Mouse (Mus musculus) limb, embryonic 11.5 days (tissue): Measurements from ENCODE around the gene Cacng7. TPM values are rescaled to one million over a fixed set of nuclear protein-coding genes. Genes with fewer than 3 reads are reported as not detected.
A peak's percentile ranks its signal among the peaks of the same experiment; 100 is the strongest.

Experiments used
- ATAC-seq: fragments of 200-750 bp; cut with Nextera tagmentation; 2 replicates; pipeline ENCODE4 v1.8.0; 2017; ENCODE audit warnings: low read depth; ENCODE audit not compliant: insufficient number of reproducible peaks, low FRiP score, low TSS enrichment
- DNase-seq: peaks from one replicate; pipeline ENCODE4 v3.0.0-alpha.2; 2015; ENCODE audit warnings: low spot score
- H3K27ac ChIP-seq: fragments of 300-500 bp; sonication (generic); replicated peaks from 2 replicates; pipeline ENCODE4 v1.5.1; 2014; ENCODE audit warnings: low read depth, mild to moderate bottlenecking, low read length
- H3K27me3 ChIP-seq: fragments of 300-500 bp; sonication (generic); 2 replicates; pipeline ENCODE4 v1.6.1; 2014; ENCODE audit warnings: mild to moderate bottlenecking, low read length, mixed read lengths; ENCODE audit not compliant: control insufficient read depth, insufficient read depth
- H3K36me3 ChIP-seq: fragments of 300-500 bp; sonication (generic); 2 replicates; pipeline ENCODE4 v1.6.1; 2014; ENCODE audit warnings: mild to moderate bottlenecking, low read length, moderate library complexity, mixed read lengths; ENCODE audit not compliant: control insufficient read depth, insufficient read depth
- H3K4me1 ChIP-seq: fragments of 300-500 bp; sonication (generic); 2 replicates; pipeline ENCODE4 v1.6.1; 2014; ENCODE audit warnings: low read length, mixed read lengths; ENCODE audit not compliant: control insufficient read depth, insufficient read depth
- H3K4me2 ChIP-seq: fragments of 300-500 bp; sonication (generic); 2 replicates; pipeline ENCODE4 v1.6.1; 2014; ENCODE audit warnings: low read depth, mild to moderate bottlenecking, moderate library complexity; ENCODE audit not compliant: severe bottlenecking
- H3K4me3 ChIP-seq: fragments of 300-500 bp; sonication (generic); 2 replicates; pipeline ENCODE4 v1.5.1; 2014; ENCODE audit warnings: low read depth, low read length
- H3K9ac ChIP-seq: fragments of 300-500 bp; sonication (generic); 2 replicates; pipeline ENCODE4 v1.6.1; 2014; ENCODE audit warnings: mild to moderate bottlenecking, low read length
- H3K9me3 ChIP-seq: fragments of 300-500 bp; sonication (generic); 2 replicates; pipeline ENCODE4 v1.6.1; 2016; ENCODE audit warnings: low read length; ENCODE audit not compliant: control insufficient read depth
- WGBS: fragments of 180-500 bp; shearing (Covaris S2); extraction: QIAGEN DNeasy Blood & Tissue Kit; methylation state at CpG from one replicate; pipeline ENCODE4 v1.1.7; 2014; 5-methylcytosine and 5-hydroxymethylcytosine counted together
- microRNA-seq: library from miRNA; unstranded; fragments of <30 nt; microRNA quantifications from one replicate; pipeline ENCODE4, GENCODE M21; 2016
- polyA plus RNA-seq: library from polyadenylated mRNA; unstranded; fragments of >200 nt; fragmentation: Nextera tagmentation; extraction: Ambion mirVana; gene quantifications from 2 replicates; pipeline ENCODE4 v1.2.1, GENCODE M21; 2014

Gene Cacng7
- polyA plus RNA-seq, 1 experiment from 2014 or later = 2.0 TPM

DNA sequence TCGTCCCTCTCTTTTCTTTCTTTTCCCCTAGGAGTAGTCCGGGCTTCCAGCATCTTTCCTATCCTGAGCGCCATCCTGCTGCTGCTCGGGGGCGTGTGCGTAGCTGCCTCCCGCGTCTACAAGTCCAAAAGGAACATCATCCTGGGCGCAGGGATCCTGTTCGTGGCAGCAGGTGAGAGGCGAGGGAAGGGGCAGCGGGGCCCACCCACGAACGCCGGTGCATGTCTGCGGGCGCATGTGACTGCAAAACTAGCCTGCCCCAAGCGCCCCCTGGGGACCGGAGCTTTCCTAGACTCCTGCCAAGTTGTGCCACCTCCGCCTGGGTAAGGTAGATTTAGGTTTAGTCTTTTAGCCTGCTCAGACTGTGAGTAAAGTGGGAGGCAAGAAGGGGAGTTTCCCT, 79.3 kb downstream of the Cacng7 start:
- H3K4me1 ChIP-seq = peaks cover 7% of the 10 kb centered on the region; the same call in 1 of the 2 replicates
- peaks cover 48% of the 10 kb centered on the region for H3K27me3 ChIP-seq
- H3K4me3 ChIP-seq = peak overlapping the region; percentile 34
- ATAC-seq = no peak
- H3K4me2 ChIP-seq = peak overlapping the region; percentile 70
- DNase-seq = peak; percentile 74
- WGBS = 1% methylated on average over 20 of the region's 20 CpGs
- H3K9me3 ChIP-seq = peaks cover 2% of the 10 kb centered on the region; the same call in 1 of the 2 replicates
- H3K27ac ChIP-seq = no peak overlapping the region
- H3K36me3 ChIP-seq = no peaks in the 10 kb centered on the region
- H3K9ac ChIP-seq = peak overlapping the region; percentile 40

DNA sequence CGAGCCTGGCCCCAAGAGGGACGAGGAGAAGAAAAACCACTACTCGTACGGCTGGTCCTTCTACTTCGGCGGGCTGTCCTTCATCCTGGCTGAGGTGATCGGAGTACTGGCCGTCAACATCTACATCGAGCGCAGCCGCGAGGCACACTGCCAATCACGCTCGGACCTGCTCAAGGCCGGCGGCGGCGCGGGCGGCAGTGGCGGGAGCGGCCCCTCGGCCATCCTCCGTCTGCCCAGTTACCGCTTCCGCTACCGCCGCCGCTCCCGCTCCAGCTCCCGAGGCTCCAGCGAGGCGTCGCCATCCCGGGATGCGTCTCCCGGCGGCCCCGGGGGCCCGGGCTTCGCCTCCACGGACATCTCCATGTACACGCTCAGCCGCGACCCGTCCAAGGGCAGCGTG, 82.1 kb downstream of the Cacng7 start:
- peak overlapping the region; percentile 48 for H3K4me3 ChIP-seq
- WGBS = 1% methylated on average over 41 of the region's 47 CpGs

DNA sequence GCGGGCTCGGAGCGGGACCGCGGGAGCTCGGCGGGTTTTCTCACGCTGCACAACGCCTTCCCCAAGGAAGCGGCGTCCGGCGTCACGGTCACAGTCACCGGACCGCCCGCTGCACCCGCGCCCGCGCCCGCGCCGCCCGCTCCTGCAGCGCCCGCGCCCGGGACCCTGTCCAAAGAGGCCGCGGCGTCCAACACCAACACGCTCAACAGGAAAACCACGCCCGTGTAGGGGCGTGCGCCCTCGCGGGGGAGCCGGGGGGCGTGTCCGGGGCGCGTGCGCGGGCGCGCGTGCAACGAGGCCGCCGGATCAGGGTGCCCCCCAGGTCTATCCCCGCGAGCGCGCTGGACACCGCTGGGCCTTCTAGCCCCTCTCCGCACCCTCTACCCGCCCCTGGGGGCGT, 82.6 kb downstream of the Cacng7 start:
- H3K36me3 ChIP-seq = no peaks in the 10 kb centered on the region
- peaks cover 7% of the 10 kb centered on the region; the same call in 1 of the 2 replicates for H3K4me1 ChIP-seq
- H3K4me3 ChIP-seq = peak overlapping the region; percentile 48
- no peak for ATAC-seq
- peak overlapping the region; percentile 96 for H3K4me2 ChIP-seq
- under 1% methylated on average over 49 of the region's 60 CpGs for WGBS
- H3K27me3 ChIP-seq = peaks cover 48% of the 10 kb centered on the region
- H3K9ac ChIP-seq = peak overlapping the region; percentile 49
- H3K9me3 ChIP-seq = peaks cover 2% of the 10 kb centered on the region; the same call in 1 of the 2 replicates
- H3K27ac ChIP-seq = no peak overlapping the region
- DNase-seq = peak; percentile 50

More for the DNA sequence above, 82.1 kb downstream of the Cacng7 start:
- Histone ChIP-seq H3K4me2 (peak overlapping the region; percentile 96), H3K9ac (peak overlapping the region; percentile 49), H3K27ac (no peak overlapping the region), H3K4me1 (peaks cover 7% of the 10 kb centered on the region; the same call in 1 of the 2 replicates), H3K27me3 (peaks cover 48% of the 10 kb centered on the region), H3K36me3 (no peaks in the 10 kb centered on the region), H3K9me3 (peaks cover 2% of the 10 kb centered on the region; the same call in 1 of the 2 replicates)
- DNase-seq (peak; percentile 60), ATAC-seq (no peak)

Small RNA genes within 50 kb of the gene (microRNA-seq; reads per million reads assigned to microRNA genes)
- gene Gm23450 = 11.3 reads per million, percentile 21 among the genes with 10 or more reads in this experiment

Other genes with a start within 250 kb of the Cacng7 start
- 0.21 and 0.27 TPM in 2 replicates for gene AU018091, start 163.8 kb upstream of the Cacng7 start, polyA plus RNA-seq
- gene Nlrp12, start 83.2 kb upstream of the Cacng7 start, polyA plus RNA-seq = not detected in 2 replicates
- gene Myadm, start 43.9 kb upstream of the Cacng7 start, polyA plus RNA-seq = 37.7 and 40.2 TPM in 2 replicates
- gene Prkcg, start 43.8 kb upstream of the Cacng7 start, polyA plus RNA-seq = 0.07 and 0.12 TPM in 2 replicates
- 6.8 and 7.0 TPM in 2 replicates for gene Cacng8, start 57.7 kb downstream of the Cacng7 start, polyA plus RNA-seq
- 0.25 and 0.52 TPM in 2 replicates for gene Cacng6, start 91.2 kb downstream of the Cacng7 start, polyA plus RNA-seq
- gene Tarm1, start 169.7 kb downstream of the Cacng7 start, polyA plus RNA-seq = not detected in 2 replicates